Mouse (Mus musculus): ENCODE results near the gene Tmem41b.

DNA sequence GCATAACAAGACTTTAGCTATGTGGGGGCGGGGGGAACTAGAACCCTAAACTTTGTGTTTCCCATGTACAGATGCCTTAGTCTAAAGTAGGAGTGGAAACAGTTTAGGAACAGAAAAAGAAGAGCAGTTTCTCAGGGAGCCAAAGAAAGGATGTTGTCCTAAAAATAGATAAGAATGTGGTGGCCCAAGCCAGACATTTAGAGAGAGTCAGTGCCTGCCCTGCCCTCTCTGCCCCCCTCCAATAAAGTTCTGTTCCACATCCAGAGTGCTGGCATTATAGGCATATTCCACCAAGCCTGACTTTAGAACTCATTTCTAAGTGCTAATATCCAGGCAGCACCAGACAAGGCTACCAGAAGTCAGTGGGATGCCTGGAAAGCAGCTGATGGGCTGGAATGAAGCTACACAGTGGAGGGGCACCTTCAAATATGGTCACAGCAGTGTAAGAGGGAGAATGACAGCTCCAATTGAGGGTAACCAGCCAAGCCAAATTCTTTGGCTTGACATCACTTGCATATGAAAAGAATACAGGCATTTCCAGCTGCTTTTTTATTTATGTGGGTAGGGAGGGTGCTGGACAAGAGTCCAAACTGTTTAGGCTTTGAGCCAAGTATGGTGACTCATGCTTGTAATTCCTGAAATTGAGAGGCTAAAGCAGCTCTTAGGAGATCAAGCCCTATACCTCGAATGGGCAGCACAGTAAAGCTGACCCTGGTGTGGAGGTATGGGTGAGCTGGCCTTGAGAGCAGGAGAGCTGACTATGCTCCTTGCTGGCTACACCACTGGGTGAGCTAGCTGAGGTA is 6.6 kb upstream of the Tmem41b start:
- TF ChIP-seq CTCF (IDR thresholded peaks at IDR 0.05; ENCODE audit: borderline replicate concordance, insufficient read depth, low read length): no peak
- TF ChIP-seq POLR2A (IDR thresholded peaks at IDR 0.05; ENCODE audit: low read depth, low read length): 0 out of 2 replicates have a peak, but pooled peaks have one; percentile 5

Measured in embryonic fibroblast, embryonic 13.5 days (primary cell).